Mouse (Mus musculus) cortical plate, adult 2 months (tissue): ENCODE measurements around the gene Ncam1. TPM values are rescaled to one million over a fixed set of nuclear protein-coding genes. Genes with fewer than 3 reads are reported as not detected.

Experiments
- H3K27ac ChIP-seq: fragments of 200-500 bp; 2 replicates; pipeline ENCODE4 v1.5.1; 2012; ENCODE audit warnings: low read length, control low read depth, inconsistent platforms; ENCODE audit not compliant: insufficient read depth
- H3K4me1 ChIP-seq: fragments of 200-500 bp; 2 replicates; pipeline ENCODE4 v1.6.1; 2011; ENCODE audit warnings: low read length; ENCODE audit not compliant: control insufficient read depth, insufficient read depth
- H3K4me3 ChIP-seq: fragments of 200-500 bp; 2 replicates; pipeline ENCODE4 v1.5.1; 2011; ENCODE audit warnings: mild to moderate bottlenecking, low read length, control low read depth; ENCODE audit not compliant: insufficient read depth
- CTCF ChIP-seq: fragments of 200-500 bp; IDR thresholded peaks from 2 replicates; pipeline ENCODE4 v1.5.1; 2011; ENCODE audit warnings: mild to moderate bottlenecking, control low read depth, low read length; ENCODE audit not compliant: insufficient read depth; ENCODE audit errors: extremely low read depth
- POLR2A ChIP-seq: fragments of 200-500 bp; IDR thresholded peaks from 2 replicates; pipeline ENCODE4 v1.6.1; 2011; ENCODE audit warnings: mild to moderate bottlenecking, low read length, control low read depth; ENCODE audit not compliant: insufficient read depth; ENCODE audit errors: extremely low read depth
- polyA plus RNA-seq: library from polyadenylated mRNA; depleted of rRNA; stranded (reverse); fragments of >200 nt; gene quantifications from 2 replicates; pipeline ENCODE4 v1.2.3, GENCODE M21; 2012

Gene Ncam1
- polyA plus RNA-seq, 1 experiment: 112 TPM

DNA sequence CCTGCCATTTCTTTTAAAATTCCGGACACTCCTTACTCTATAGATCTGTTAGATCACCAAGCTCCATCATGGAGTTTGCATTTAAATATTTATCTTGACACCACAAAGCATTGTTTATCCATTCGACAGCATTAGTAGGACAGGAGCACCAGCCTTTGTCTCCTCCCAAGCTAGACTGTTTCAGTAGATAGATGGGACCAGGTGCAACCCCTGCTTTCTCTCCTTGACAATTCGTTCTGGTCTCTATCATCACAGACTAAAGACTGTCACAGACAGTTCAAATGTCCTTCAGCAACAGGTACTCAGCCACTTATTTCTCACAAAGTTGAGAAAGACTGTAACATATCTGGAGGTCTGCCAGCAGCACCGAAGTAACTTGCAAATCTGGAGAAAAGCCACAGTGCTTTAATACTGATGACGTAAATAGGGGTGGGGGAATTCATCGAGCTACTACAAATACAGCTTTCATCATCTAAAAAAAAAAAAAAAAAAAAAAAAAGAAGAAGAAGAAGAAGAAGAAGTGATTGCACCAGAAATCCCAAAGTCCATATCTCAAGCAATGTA, 4.7 kb downstream of the Ncam1 start:
- Histone ChIP-seq H3K4me1 (peaks cover 9% of the 10 kb centered on the region), H3K27ac (no peak overlapping the region)

DNA sequence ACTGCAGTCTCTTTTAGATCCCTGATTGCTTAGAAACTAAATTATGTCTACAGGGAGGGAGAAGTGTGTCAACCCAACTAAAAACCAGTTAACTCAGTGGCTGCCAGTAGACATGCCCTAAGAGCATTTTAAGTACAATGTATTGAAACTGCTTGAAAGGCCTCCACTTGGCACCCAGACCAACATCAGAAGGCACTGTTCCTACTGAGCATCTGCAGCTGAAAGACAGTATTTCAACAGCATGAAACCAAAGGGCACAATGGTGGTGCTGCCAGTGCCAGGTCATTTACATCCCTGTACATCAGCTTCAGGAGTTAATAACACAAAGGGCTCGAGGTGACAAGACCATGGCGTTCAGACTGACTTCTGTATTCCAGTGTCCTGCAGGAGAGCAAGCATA, 5.5 kb downstream of the Ncam1 start:
- H3K4me1 ChIP-seq: peaks cover 9% of the 10 kb centered on the region
- H3K27ac ChIP-seq: no peak overlapping the region
- TF ChIP-seq CTCF (no peak), POLR2A (no peak)

More for the DNA sequence above, 4.7 kb downstream of the Ncam1 start:
- TF ChIP-seq POLR2A: no peak
- TF ChIP-seq CTCF: no peak
- H3K4me3 ChIP-seq: no peak overlapping the region

DNA sequence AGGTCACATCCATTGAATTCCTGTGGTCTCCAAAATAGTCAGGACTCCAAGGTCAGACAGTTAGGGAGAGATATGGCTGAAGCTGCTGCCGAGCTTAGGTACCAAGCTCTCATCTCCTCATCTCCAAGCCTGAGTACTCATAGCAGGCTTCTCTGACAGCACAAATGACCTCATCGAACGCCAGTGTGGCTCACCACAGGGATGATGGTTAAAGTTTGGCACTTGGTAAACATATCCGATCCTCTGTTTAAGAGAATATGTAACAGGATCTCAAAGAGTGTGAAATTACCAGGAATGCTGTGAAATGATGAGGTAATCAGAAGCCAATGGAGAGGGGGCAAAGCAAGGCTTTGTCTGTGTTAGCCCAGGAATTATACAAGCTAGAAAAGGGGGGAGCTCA, 6.1 kb downstream of the Ncam1 start:
- peak overlapping the region; percentile 71 for H3K27ac ChIP-seq
- H3K4me1 ChIP-seq: peaks cover 9% of the 10 kb centered on the region
- TF ChIP-seq CTCF (no peak), POLR2A (no peak)
- H3K4me3 ChIP-seq: no peak overlapping the region

More for the DNA sequence above, 5.5 kb downstream of the Ncam1 start:
- no peak overlapping the region for H3K4me3 ChIP-seq

DNA sequence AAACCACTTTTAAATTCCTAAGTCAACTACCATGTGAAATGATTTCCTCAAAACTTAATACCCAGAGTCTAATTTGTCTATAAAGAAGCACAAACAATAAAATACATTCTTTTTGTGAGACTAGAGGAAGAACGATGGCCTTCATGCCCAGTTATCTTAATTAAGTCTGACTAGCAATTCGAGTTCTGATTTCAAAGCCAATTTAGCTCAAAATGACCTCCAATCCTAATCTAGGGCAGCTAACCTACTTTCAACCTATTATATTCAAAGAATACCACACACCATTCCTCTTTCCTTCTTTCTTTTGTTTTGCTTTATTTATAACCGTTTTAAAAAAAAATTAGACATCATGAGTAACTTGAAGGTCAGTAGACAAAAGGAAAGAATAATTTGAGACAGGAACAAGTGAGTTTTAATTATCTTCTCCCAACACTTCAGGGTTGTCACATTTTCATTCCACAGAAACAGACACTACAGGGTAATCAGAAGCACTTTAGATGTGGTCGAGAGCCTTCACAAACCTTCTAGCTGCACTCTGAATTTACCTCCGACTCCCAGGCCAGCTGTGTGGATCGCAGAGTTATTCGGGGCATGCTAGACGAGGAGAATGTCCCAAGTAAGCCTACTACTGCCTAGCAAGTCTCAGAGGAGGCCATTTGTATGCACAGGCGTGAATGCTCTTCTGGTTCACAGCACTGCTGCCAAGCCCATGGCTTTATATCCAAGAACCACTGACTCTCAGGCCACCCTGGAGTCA, 17.5 kb downstream of the Ncam1 start:
- peaks cover 2% of the 10 kb centered on the region; the same call in 1 of the 2 replicates for H3K4me1 ChIP-seq
- no peak for TF ChIP-seq POLR2A
- TF ChIP-seq CTCF: no peak
- no peak overlapping the region for H3K27ac ChIP-seq
- no peak overlapping the region for H3K4me3 ChIP-seq

DNA sequence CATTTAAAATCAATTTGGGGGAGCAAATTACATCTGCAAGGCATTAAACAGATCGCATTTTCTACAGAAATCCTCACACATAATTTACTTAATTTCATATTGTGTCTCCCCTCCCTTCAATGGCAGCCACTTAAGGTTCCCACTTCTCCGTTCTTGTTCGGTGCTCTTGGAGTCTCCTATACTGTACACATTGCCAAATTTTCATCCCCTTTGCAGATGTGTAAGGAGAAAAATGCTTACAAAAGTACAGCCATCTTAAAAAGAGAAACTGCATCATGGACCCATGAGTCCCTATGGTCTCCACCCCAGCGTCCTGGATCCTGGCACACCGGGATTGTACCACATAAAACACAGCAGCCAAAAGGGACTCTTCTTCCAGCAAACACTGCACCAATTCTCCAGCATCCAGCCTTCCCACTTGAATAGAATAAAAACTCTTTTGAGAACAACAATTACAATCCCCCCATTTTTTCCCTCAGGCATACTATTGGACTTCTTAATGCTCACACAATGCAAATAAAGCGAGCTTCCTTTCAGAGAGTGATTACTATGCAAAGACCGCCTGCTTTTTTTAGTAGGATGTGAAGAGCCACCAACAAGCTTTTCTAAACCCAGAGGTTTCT, 21.6 kb downstream of the Ncam1 start:
- H3K27ac ChIP-seq: no peak overlapping the region
- TF ChIP-seq CTCF: no peak
- TF ChIP-seq POLR2A: no peak
- no peak overlapping the region for H3K4me3 ChIP-seq
- H3K4me1 ChIP-seq: peaks cover 1% of the 10 kb centered on the region

DNA sequence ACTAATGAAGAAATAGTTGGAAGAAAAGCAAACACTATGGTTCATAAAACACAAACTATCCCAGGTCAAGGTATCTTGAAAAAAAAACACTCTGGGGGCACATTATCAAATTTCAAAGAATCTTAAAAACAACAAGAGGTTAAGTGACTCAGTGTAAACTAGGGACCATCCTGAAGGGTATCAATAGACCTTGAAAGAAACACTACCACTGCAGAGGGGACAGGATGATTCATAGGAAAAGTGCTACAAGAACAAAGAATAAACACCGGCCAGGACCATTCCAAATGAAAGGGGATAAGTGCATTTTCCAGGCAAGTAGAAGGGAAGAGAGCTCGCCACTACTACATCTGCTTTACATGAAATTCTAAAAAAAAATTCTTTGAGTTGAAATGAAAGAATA, 32.1 kb downstream of the Ncam1 start:
- TF ChIP-seq POLR2A (no peak), CTCF (no peak)

DNA sequence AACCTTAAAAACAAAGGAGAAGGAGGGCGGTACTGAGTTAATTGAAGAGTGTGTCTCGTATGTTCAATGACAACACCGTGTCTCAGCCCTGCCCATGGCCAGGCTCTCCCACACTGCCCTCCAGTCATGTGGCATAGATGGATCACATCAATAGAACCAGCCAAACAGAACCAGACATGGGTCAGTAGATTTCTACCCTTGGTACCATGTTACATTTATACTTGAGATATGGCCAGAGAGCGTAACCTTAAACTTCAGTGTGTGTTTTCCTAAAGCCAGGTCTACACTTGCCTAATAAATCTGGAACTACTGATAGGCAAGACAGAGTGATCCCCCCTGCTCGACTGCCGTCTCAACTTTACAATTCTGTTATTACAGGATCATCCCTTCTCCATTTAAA, 38.2 kb downstream of the Ncam1 start:
- no peak for TF ChIP-seq POLR2A
- no peak for TF ChIP-seq CTCF
- Histone ChIP-seq H3K4me3 (no peak overlapping the region), H3K27ac (no peak overlapping the region), H3K4me1 (peaks cover 5% of the 10 kb centered on the region; the same call in 1 of the 2 replicates)

More for the DNA sequence above, 32.1 kb downstream of the Ncam1 start:
- Histone ChIP-seq H3K4me1 (no peaks in the 10 kb centered on the region), H3K27ac (no peak overlapping the region), H3K4me3 (no peak overlapping the region)

DNA sequence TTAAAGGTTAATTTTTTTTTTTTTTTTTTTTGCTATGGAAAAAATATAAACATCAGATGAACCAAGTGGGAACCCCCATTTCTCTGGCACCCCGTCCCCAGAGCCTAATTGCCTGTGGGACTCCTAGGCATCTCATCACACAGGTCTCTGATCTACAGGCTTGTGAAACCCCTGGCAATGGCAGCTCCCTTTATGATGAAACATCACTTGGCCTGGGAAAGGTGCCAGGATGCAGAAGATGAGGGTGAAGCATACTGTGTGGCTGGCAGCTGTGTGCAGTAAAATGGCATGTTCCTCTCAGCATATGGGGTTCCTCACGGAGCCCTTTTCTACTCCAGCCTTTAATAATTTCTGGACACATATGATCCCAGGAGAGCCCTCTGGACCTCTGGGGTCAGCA, 40.3 kb downstream of the Ncam1 start:
- Histone ChIP-seq H3K27ac (no peak overlapping the region), H3K4me1 (peaks cover 8% of the 10 kb centered on the region; the same call in 1 of the 2 replicates), H3K4me3 (no peak overlapping the region)
- no peak for TF ChIP-seq CTCF
- no peak for TF ChIP-seq POLR2A

DNA sequence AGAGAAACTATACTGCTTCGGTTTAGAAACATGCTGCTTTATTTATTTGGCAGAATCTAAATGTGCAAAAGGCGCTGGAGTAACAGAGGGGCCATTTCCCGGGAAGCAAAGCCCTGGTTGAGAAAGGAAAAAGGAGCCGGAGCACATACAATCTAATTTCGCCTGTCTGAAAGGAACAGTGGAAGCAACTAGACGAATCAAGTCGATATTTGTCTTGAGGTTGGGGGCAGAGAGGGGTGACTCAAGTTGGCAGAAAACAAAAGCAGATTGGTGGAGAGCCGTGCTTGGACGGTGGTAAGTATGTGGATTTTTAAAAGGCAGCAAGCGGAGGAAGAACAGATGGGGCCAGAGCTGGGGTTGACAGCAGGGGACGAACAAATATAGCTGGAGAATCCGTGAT, 40.7 kb downstream of the Ncam1 start:
- peaks cover 8% of the 10 kb centered on the region; the same call in 1 of the 2 replicates for H3K4me1 ChIP-seq
- H3K27ac ChIP-seq: 0 out of 2 replicates have a peak overlapping the region, but pooled peaks have one; percentile 33
- no peak for TF ChIP-seq CTCF
- no peak for TF ChIP-seq POLR2A
- no peak overlapping the region for H3K4me3 ChIP-seq

DNA sequence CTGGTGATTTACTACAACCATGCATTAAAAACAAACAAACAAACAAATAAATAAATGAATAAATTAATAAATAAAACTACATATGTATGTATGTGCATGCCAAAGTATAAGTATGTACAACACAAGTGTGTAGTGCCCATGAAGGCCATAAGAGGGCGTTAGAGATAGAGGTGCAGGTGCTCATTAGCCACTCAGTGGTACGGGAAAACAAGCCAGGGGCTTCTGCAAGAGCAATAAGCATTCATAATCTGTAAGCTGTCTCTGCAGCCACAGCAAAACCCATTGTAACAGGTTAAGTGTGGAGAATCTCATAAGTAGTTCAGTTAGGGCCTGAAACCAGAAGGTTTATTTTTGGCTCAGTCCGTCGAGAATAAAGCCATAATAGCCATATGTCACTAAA, 41.1 kb downstream of the Ncam1 start:
- Histone ChIP-seq H3K4me3 (no peak overlapping the region), H3K27ac (no peak overlapping the region), H3K4me1 (peaks cover 8% of the 10 kb centered on the region; the same call in 1 of the 2 replicates)
- no peak for TF ChIP-seq CTCF
- no peak for TF ChIP-seq POLR2A

DNA sequence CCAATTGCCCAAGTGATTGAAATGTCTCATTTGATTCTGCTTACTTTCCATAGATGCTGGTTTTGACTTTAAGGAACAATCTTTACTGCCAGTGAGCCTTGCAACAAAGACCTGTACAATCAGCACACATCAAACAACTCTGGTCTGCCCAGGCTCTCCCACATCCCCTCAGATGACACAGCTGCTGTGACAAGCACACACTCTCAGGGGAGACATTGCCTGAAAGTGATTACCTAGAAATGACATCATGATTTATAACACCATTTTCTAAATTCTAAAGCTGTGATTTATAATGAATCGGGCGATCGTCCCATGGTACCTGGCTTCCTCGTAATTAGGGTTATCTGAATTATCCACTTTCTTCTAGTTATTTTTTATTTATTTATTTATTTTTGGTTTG, 42.0 kb downstream of the Ncam1 start:
- peaks cover 8% of the 10 kb centered on the region; the same call in 1 of the 2 replicates for H3K4me1 ChIP-seq
- no peak overlapping the region for H3K4me3 ChIP-seq
- no peak overlapping the region for H3K27ac ChIP-seq
- no peak for TF ChIP-seq POLR2A
- no peak for TF ChIP-seq CTCF
